Mouse (Mus musculus) frontal cortex, postnatal 10 days (tissue): ENCODE results near the gene Adgrv1.
"Not testable (repeated sequence)": the region's sequence is repeated elsewhere in the genome, so short reads cannot be mapped to it uniquely, and the experiment has no call there.

Experiments used
- DNase-seq, 2 experiments: peaks; one replicate each; pipeline ENCODE4 v3.0.0; 2022; ENCODE audit warnings: low spot score in 2 of 2, mixed read lengths in 1 of 2

Gene Adgrv1

DNA sequence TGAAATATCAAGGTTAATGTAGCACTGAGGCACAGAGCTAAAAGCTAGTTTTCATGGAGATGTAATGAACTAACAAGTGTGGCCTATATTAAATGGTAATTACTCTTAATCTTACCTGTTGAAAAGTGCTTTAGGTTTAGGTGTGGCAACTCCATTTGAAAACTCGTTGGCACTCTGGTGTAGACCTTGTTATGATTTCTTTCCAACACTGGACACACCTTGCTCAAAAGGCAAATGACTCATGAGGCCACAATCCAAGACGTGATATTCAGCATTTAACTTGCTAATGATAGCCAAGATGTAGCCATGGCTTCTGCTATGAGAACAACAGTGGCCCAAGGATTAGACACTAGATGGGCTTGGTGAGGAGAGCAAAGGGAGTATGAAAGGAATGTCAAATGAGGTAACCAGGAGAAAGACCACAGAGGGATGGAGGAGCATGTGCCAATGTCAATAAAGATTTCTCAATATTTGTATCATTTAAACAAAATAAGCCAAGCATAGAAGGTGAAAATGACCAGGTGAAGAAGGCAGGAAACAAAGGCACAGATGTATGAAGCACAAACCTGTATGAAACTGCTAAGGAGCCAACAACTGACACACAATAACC, 289.9 kb downstream of the Adgrv1 start:
- no peak for DNase-seq

DNA sequence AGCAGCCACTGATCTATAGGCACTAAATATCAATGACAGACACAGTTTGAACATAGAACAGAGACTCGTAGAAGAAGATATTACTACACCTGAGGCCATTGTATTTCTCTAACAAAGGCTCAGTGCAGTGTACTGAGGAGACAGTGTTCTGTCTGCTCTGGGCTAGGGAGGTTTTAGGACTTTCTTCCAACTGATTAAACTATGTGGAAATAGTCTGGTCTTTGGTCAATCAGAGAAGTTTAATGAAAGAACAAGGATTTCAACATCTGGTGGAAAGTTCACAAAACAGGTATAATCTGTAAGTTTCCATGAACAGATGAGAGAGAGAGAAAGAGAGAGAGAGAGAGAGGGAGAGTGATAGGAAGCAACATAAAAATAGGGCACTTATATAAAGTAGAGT, 297.7 kb downstream of the Adgrv1 start:
- no peak for DNase-seq

DNA sequence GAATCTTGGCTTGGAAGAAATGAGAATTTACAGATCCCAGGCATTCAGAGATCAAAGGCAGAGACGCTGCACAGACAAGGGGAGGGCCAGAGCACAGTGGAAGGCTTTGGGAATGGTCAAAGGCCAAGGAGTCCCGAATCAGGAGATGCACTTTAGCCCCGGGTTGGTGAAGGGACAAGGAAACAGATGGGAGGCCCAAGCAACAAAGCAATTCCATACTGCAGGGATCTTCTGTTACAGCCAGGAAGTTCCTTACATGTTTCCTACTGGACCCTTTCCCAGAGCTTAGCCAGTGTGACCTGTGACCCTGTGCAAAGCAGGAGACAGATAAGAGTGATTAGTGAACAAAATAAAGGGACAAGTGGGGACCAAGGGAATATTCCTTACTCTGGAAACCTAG, 300.9 kb downstream of the Adgrv1 start:
- DNase-seq = no peak

DNA sequence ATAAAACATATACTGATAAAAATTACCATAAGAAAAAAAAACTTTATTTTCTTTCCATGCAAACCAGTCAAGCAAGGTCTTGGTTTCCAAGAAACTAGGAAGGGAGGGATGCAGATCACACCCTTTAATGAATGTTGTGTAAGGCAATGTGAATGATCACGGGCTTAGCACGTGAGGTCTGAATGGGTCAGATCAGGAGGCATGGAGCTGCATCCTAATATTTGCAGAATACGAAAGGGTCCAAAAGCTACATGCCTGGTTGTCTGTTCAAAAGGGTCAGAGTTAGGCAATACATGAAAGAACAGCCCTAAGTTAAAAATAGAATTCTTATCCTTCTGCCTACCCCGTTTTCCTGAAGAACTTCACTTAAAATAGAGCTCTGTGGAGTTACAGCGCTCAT, 303.2 kb downstream of the Adgrv1 start:
- no peak for DNase-seq

DNA sequence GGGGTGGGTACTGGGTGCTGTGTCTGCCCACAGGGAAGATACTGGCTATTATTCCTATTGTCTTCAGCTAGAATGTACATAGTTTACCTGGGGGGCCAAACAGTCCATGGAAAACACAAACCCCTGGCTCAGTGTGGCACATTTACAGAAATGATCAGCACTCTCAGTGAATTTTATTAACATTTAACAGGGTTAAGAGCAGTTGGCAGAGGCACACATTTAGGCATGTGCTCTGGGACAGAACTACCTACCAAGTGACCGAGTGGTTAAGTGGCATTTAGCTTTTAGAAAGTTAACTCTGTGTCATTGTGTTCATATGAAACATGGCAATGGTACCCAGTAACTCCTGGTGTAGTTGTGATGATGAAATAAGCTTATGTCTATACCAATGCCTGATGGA, 304.8 kb downstream of the Adgrv1 start:
- no peak for DNase-seq

DNA sequence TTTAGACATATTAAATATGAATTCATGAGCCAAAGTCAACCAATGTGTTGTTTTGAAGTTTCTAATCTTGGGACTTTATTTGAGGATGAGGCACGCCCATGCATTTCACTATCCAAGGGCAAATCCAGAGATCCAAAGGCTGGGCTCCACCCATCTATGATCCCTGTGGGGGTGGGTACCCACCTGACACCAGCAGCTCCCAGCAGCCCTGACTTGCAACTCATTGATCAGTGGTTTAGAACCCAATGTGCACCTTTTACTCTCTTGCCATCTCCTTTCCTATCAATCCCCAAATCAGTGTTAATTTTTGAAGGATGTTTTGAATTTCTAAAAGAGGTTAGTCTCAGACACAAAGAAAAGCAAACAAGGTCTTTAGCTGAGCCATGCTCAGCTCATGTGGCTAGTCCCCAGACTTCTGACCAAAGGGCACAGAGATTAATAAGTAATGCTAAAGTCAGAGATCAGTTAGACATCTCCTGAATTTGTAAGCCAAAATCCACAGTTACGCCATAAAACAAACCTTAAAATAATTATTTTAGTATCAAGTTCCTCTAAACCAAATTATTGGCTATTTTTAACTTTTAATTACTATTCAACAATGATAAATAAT, 307.2 kb downstream of the Adgrv1 start:
- no peak for DNase-seq

DNA sequence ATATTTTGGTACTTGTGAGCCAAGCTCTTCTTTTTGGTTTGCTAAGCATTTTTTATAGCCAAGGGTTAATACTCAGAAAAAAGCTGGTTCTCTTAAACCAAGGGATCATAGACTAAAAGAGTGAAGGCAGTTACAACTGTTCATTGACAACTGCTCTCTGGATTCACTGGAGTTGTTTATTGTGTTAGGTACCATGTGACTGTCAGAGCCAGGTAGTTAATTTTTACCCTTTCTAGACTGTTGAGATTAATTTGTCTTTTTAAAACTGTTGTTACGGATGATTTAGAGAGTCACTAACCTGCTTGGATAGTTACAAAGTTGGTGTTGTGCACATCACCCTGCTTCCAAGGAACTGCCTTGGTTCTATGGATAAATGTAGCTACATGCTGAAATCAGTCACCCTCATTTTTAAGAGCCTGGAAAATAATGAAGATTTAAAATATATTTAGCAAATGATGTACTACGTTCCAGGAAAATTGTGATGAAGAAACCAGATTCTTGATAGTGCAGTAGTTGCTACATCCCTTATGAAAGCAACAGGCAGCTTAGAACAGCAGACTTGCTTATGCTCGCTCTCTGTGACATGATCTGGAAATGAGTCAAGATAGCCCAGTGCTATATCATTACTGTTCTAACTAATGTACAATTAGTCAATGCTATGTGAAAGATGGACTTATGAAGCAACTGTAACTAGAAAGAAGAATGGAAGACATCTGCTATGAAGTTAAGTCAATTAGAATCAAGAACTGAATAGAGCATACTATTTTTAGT, 309.2 kb downstream of the Adgrv1 start:
- DNase-seq = no peak

DNA sequence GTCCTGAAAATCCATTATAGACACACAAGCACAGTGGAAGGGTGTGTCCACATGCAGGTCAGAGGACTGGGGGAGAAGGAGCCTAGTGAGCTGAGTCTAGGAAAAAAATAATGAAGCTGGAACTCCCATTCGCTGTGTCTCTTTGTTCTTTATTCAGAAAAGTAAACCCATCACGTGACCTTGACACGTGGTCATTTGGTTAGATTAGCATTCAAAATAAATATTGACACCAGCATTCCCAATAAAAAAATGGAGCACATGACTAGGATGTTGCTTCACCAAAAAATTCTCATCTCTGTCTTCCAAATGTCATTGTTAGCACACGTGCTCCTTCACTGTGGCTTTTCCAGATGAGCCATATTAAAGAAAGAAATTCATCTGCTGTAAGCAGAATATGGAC, 316.4 kb downstream of the Adgrv1 start:
- no peak for DNase-seq

DNA sequence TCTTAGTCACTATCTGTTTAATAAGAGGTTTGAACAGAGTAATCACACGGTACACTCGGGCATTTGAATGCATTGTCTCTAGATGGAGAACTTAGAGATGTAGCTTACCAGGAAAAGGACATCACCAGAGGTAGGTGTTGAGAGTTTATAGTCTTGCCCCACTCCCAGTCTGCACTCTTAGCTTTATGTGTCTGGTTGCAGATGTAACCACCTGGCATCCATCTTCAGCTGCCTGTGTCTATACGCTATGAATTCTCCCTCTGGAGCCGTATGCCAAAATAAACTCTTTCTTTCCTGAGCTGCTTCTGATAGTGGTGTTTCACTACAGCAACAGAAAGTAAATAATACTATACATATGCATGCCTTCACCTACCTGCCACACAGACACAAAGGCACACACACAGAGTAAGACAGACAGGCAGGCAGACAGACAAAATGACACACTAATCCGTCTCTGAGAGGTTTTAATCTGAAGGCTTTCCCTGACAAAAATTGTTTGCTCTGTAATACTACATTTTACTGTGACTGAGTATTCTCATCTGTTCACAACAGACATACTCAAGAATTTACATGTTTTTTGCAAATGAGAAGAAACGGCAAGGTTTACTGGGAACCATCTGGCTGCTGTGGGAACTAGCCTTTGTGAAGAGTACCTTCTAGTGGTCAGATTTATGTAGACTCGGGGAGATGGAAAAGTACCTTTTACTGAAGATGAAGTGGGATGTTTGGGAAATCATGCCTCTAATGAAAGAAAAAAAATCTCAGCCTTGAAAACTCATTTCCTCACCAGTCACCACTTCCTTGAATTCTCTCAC, 318.4 kb downstream of the Adgrv1 start:
- no peak for DNase-seq

DNA sequence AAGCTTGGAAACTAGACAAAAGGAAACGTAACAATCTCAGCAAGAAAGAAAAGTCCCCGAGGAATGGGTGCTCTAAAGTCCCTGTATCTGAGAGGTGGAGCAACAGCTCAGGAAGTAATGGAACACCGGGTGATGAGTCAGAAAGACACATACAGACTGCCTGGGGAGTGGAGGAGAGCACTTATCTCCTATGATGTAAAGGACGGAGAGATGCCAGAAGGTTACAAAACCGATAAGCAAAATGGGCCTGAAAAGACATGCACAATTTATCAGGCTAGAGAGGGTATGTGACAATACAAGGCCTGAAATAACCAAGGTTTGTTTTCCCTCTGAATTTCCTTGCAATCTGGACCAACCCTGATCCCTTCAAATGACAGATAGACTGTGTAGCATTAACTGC, 320.8 kb downstream of the Adgrv1 start:
- no peak for DNase-seq

DNA sequence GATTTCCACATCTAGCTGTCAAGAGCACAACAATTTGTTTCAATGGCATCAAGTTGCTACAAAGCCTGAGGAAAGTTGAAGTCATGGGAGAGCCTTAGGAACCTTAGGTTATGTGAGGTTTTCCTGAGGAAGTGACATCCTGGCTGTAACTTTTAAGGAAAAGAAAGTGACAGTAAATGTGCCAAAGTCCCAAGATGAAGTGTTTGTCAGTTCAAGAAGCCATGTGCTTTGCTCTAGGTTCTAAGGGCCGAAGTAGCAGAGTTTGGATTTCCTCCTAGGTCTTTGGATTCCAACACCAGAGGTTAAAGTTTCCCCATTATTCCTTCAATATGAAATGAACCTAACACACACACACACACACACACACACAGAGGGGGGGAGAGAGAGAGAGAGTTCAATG, 332.1 kb downstream of the Adgrv1 start:
- DNase-seq = no peak

DNA sequence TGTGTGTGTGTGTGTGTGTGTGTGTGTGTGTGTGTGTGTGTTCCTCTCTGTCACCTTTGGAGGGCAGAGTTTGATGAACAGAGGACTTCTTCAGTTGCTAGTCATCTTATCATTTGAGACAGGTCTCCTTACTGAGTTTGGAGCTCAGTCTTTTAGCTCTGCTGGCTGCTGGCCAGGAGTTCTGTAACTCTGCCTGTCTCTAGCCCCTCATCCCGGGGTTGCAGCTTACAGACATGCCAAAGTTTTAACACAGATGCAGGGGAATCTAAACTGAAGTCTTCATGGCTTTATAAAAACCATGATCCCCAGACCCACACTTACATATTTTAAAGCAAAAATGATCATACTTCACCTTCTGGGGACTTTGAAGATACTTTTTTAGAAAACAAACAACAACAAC, 338.8 kb downstream of the Adgrv1 start:
- no peak for DNase-seq

DNA sequence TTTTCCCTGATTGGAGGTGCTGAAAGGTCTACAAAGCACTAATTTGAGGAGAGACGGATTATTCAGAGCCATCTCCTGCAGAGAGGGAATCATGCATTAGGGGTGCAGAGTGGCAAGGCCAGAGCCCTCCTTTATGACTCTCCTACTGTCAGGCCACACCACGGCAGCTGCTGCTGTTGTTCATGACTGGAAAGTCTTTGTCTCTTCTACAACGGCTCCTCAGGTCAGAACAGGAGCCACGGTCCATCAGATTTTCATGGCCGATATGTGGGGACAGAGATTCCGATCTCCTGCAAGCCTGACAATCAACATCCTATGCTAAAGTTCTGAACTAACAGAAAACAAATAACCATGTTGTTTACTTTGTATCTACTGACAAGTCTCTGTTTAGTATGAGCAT, 350.8 kb downstream of the Adgrv1 start:
- DNase-seq = no peak

DNA sequence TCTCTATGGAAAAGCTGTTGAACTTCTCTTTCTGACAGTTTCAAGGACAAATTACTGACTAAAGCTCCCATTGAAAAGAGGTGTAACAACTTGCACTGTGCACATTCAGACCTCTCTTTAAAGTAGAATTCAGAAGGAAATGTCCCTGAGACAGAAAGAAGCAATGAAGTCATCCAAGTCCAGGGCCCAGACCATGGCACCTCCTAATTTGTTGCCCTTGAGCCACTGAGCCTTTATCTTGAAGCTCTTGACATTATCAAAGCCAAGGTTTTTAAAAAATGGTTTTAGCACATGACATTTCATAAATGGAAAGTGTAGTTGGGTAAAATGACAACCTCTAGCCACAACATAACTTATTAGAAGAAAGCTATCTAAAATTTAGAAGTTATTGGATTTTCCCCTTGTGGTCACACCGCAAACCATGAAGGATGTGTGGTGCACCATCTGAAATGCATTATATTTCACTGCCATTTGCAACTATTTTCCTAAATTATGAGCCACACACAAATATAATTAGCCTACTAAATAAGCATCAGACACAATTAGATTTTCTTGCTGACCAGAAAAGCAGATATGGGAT, 352.2 kb downstream of the Adgrv1 start:
- DNase-seq = no peak

DNA sequence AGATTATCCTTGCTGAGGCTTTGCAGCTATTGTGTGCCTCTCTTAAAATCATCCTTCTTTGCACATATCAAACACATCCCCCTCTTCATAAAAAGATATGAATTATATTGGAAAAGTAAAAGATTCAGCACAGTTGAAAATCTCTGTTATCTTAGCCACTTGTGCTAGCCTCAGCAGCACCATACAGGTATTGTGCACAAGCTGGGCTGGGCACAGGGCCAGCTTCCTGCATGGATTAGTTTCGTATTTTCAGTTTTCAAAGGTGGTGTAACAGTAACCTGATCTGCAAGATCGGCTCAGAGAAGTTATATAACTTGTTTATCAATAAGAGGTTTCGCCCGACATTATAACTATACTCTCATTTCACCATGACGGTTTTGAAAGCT, 353.6 kb downstream of the Adgrv1 start:
- DNase-seq = no peak

DNA sequence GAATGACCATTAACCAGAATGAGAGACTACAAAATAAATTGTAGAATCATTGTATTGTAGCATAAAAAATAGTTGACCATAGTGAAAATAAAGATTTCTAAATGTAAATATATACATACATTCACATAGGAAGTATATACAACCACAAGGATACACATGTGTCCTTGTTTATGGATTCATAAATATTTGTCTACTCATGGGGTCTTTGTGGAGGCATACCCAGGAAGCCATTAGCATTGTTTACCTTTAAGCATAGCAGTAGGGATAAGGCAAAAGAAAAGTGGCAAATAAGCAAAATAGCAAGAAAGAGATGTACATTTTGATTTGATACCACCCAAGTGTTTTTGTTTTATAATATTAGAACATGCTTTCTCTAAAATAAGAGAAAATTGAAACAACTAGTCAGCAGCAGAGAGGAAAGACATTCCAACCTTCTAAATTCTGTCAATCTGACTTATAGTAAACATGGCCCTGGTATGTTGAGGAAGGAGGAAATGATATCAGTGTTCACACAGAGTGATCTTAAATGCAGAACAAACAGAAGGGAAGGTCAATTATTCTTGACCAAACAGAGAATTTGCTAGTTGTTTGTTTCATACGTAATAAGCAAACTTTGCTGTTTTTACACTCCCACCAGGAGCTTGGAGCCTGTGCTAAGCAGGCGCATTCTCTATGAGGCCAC, 354.1 kb downstream of the Adgrv1 start:
- no peak for DNase-seq

DNA sequence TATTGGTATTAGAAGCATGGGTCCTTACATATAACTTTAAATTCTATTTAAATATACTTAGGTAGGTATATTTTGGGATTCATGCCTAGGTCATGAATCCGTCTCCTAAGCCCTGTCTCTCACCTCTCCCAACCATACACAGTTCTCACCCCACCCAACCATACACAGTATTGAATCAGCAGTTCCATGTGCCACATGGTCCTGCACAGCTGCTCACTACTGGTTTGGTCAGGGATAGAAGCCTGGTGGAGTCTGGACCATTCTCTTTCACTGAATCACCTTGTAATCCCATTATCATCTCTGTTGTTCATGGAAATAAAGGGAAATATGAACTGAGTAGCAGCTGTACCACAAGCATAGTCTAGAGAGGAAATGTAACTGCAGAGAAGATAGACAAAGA, 359.1 kb downstream of the Adgrv1 start:
- no peak for DNase-seq

DNA sequence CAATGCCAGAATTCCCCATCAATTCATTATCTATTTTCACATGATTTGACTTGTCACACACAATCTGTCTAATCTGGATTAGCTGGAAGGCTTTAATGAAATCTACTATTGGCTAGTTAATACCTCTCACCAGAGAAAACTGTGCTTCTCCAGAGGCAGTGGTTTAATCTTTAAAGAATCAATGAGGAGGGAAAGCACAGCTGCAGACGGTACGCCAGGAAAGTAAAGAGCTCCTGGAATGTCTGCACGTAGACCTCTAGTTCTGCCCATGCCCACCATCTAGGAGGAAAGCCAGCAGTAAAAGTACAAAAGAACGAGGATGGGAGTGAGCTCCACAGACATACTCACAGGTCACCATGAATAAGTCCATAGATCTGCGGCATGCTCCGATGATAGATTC, 362.6 kb downstream of the Adgrv1 start:
- no peak for DNase-seq

DNA sequence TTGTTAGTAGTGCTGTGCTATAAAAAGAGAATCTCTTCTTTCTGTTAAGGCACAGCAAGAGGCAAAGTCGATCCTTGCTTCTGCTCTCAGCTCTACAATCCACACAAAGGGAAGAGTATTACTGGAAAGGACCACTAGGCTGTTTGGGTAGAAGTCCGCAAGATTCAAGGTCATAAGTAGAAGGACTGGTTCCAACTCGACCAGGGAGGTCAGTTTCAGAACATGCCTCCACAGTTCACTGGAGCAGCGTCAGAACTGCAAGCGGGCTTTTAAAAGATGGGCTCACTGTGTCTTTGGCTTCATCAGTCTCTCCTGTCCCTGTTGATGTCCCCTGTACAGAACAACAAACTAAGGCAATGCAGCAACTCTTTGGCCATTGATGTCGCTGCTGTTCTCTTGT, 363.9 kb downstream of the Adgrv1 start:
- DNase-seq = no peak

DNA sequence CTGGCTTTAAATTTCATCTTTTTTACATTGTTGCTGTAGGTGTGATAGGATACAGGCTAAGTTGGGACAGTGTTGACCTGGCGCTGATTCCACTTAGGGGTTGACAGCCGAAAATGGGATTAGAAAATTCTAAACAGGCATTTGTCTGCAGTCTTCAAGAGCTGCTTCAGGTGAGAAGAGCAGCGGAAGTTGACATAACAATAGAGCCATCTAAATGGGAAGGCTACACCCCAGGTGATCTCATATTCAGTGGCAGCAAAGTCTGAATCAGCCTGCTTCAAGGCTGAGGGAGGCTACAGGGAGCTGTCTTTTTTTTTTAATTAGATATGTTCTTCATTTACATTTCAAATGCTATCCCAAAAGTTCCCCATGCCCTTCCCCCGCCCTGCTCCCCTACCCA, 365.5 kb downstream of the Adgrv1 start:
- DNase-seq = not testable (repeated sequence)

DNA sequence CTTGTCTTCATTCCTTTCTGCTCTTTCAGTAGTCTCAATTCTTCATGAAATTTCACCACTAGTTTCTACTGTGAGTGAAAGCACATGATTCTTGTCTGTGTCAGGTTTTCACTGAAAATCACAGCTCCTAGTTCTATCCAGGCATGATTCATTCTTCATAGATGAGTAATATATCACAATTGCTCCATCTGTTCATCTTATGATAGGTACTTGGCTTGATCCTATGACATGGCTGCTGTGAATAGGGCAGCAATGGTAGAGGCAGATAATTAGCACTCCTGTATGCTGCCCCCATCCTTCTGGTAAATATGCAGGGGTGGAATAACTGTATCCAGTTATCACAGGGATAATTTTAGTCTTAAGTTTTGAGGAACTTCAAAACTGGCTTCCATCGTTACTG, 368.5 kb downstream of the Adgrv1 start:
- DNase-seq = no peak

DNA sequence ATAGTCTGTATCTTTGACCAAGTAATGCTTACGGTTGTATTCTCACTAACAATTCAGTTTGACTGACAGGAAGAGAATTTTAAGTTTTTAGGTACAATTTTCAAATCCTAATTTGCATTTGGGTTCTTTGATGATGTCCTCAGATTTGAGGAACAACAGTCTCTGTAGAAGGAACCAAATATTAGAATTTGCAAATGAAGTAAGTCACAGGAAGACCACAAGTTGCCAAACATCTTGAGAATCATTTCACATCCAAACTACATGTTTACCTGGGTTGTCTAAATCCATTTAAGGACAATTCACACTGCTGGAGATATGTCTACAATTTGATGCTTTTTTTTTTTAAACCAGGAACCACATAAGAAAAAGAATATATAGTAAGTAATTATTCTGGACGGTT, 391.8 kb downstream of the Adgrv1 start:
- DNase-seq = no peak
